Mouse (Mus musculus) neural tube, embryonic 13.5 days (tissue): Measurements from ENCODE around the gene Eps15l1. TPM values are rescaled to one million over a fixed set of nuclear protein-coding genes. Genes with fewer than 3 reads are reported as not detected.

Experiments used
- ATAC-seq: fragments of 200-750 bp; cut with Nextera tagmentation; 2 replicates; pipeline ENCODE4 v1.8.0; 2017; ENCODE audit warnings: low read depth, mild to moderate bottlenecking, moderate TSS enrichment, moderate library complexity
- H3K27ac ChIP-seq: fragments of 300-500 bp; sonication (generic); replicated peaks from 2 replicates; pipeline ENCODE4 v1.5.1; 2015; ENCODE audit warnings: moderate library complexity, mild to moderate bottlenecking, inconsistent platforms
- H3K27me3 ChIP-seq: fragments of 300-500 bp; sonication (generic); 2 replicates; pipeline ENCODE4 v1.6.1; 2015; ENCODE audit warnings: mild to moderate bottlenecking, inconsistent platforms
- H3K36me3 ChIP-seq: fragments of 300-500 bp; sonication (generic); 2 replicates; pipeline ENCODE4 v1.6.1; 2015; ENCODE audit warnings: mild to moderate bottlenecking, inconsistent platforms
- H3K4me1 ChIP-seq: fragments of 300-500 bp; sonication (generic); replicated peaks from 2 replicates; pipeline ENCODE4 v1.6.1; 2015; ENCODE audit warnings: inconsistent platforms
- H3K4me2 ChIP-seq: fragments of 300-500 bp; sonication (generic); 2 replicates; pipeline ENCODE4 v1.6.1; 2015; ENCODE audit warnings: inconsistent platforms, mild to moderate bottlenecking, moderate library complexity
- H3K4me3 ChIP-seq: fragments of 300-500 bp; sonication (generic); 2 replicates; pipeline ENCODE4 v1.5.1; 2015; ENCODE audit warnings: mild to moderate bottlenecking, inconsistent platforms
- H3K9ac ChIP-seq: fragments of 300-500 bp; sonication (generic); 2 replicates; pipeline ENCODE4 v1.6.1; 2015; ENCODE audit warnings: moderate library complexity, mild to moderate bottlenecking, inconsistent platforms
- H3K9me3 ChIP-seq: fragments of 300-500 bp; sonication (generic); 2 replicates; pipeline ENCODE4 v1.6.1; 2016; ENCODE audit warnings: inconsistent platforms
- WGBS: fragments of 180-500 bp; shearing (Covaris S2); methylation state at CpG from one replicate; pipeline ENCODE4 v1.1.7; 2015; 5-methylcytosine and 5-hydroxymethylcytosine counted together
- polyA plus RNA-seq: library from polyadenylated mRNA; unstranded; fragments of >200 nt; fragmentation: Nextera tagmentation; extraction: Ambion mirVana; gene quantifications from 2 replicates; pipeline ENCODE4 v1.2.1, GENCODE M21; 2015

The Eps15l1 gene
- polyA plus RNA-seq, 1 experiment from 2014 or later = 57.5 TPM

DNA sequence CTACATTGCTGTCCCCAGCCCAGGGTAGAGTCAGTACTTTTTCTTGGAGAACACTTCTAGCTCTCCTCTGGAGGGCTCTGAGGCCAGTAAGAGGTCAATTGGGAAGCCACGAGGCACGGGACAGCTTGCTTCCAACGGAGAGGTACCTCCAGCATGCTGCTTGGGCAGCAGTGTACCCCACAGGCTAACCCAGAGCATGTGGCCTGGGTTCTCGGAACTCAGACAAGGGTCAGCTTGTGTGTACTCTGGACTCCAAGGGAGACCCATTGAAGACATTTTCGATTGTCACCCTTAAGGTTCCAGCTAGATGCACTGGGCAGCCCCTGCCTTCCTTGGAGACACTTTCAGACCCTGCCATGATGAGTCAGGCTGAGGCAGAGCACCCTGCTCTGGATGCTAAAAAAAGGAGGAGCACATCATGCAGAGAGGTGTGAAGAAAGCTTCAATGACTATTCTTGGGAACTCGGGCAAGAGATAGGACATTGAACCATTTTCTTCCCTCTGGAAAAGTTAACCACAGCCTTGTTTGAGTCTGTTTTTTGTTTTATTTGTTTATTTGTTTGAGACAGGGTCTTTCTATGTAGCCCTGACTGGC, 98.0 kb downstream of the Eps15l1 start:
- ATAC-seq = no peak
- H3K9me3 ChIP-seq = no peaks in the 10 kb centered on the region
- 71% methylated on average over 6 of the region's 6 CpGs for WGBS
- H3K4me3 ChIP-seq = no peak overlapping the region
- H3K27me3 ChIP-seq = peaks cover 53% of the 10 kb centered on the region
- no peak overlapping the region for H3K9ac ChIP-seq
- H3K27ac ChIP-seq = no peak overlapping the region
- no peaks in the 10 kb centered on the region for H3K36me3 ChIP-seq
- H3K4me1 ChIP-seq = peaks cover 17% of the 10 kb centered on the region
- no peak overlapping the region for H3K4me2 ChIP-seq

DNA sequence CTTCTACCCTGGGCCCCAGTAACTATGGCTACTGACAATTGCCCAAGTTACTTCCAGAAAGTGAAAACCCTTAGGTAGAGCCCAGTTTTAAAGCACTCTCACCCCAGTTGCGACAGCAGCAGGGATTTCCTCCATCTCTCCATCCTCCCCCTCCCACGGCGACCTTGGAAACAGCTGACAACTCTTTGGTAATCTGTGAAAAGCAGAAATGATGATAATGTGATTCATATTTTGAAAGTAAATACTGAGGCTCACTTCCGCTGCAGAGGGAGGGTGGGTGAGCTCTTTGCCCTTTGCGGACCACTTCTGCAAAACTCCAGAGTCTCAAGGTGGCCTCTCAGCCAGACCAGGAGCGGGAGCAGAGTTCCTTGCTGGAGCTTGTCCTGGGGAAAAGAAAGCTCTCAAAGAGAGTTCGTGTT, 98.8 kb downstream of the Eps15l1 start:
- H3K4me2 ChIP-seq = no peak overlapping the region
- no peak overlapping the region for H3K4me3 ChIP-seq
- H3K9ac ChIP-seq = no peak overlapping the region
- peaks cover 22% of the 10 kb centered on the region for H3K4me1 ChIP-seq
- no peaks in the 10 kb centered on the region for H3K9me3 ChIP-seq
- WGBS = 78% methylated on average over 7 of the region's 7 CpGs
- peaks cover 59% of the 10 kb centered on the region for H3K27me3 ChIP-seq
- no peak for ATAC-seq
- H3K36me3 ChIP-seq = no peaks in the 10 kb centered on the region
- no peak overlapping the region for H3K27ac ChIP-seq

GRCm38 (mm10) chr8:72321635-72322441, 99.4 kb downstream of the Eps15l1 start:
- Histone ChIP-seq H3K27me3 (peaks cover 63% of the 10 kb centered on the region), H3K27ac (no peak overlapping the region), H3K4me1 (peaks cover 22% of the 10 kb centered on the region), H3K4me2 (peak overlapping the region; percentile 25), H3K36me3 (no peaks in the 10 kb centered on the region), H3K4me3 (0 out of 2 replicates have a peak overlapping the region, but pooled peaks have one; percentile 48), H3K9ac (no peak overlapping the region; the same call in 1 of the 2 replicates), H3K9me3 (no peaks in the 10 kb centered on the region)
- ATAC-seq = no peak
- WGBS = 91% methylated on average over 20 of the region's 20 CpGs

DNA sequence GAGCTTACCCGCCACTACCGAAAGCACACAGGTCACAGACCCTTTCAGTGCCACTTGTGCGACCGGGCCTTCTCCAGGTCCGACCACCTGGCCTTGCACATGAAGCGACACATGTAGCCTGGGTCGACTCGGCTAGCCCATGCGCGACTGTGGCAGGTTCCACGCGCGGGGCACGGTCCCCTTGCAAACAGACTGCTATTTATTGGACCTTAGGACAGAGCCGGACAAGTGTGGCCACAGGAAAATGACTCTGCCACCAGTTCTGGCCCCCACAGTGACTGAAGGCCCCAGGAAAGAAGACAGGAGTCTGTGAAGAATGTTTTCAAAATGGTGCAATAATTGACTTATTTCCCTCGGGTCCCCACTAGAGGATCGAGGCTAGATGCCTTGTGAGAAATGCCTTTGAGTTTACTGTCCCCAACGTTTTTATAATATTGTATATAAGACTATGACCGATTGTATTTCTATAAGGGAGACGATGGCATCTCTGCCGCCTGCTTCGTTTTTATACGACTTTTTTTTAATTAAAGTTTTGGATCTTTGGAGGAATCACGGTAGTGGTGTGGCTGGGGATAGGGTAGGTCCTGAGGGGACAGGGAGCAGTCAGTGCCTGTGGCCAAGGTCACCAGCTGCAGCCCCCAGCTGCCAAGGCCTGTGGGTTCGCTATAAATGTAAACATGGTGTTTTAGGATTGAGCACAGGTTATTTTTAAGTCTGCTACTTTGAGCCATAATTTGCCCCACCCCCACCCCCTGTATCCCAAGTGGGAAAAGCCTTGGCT, 100.3 kb downstream of the Eps15l1 start:
- Histone ChIP-seq H3K9me3 (no peaks in the 10 kb centered on the region), H3K27ac (no peak overlapping the region), H3K4me1 (peaks cover 28% of the 10 kb centered on the region), H3K9ac (peak overlapping the region; percentile 65; the same call in 1 of the 2 replicates), H3K36me3 (no peaks in the 10 kb centered on the region), H3K4me3 (peak overlapping the region; percentile 48), H3K4me2 (peak overlapping the region; percentile 84), H3K27me3 (peaks cover 63% of the 10 kb centered on the region)
- WGBS = 56% methylated on average over 25 of the region's 25 CpGs
- no peak for ATAC-seq

- H3K4me2 ChIP-seq = peak overlapping the region; percentile 84
- peaks cover 63% of the 10 kb centered on the region for H3K27me3 ChIP-seq
- WGBS = 6% methylated on average over 53 of the region's 55 CpGs
- ATAC-seq = no peak
- H3K27ac ChIP-seq = no peak overlapping the region
- no peaks in the 10 kb centered on the region for H3K9me3 ChIP-seq
- peak overlapping the region; percentile 65 for H3K9ac ChIP-seq
- H3K4me3 ChIP-seq = peak overlapping the region; percentile 48
- H3K36me3 ChIP-seq = no peaks in the 10 kb centered on the region
- peaks cover 28% of the 10 kb centered on the region for H3K4me1 ChIP-seq
These were observed 101.1 kb downstream of the Eps15l1 start for GRCm38 (mm10) chr8:72319921-72320802.

GRCm38 (mm10) chr8:72319397-72319796, 101.9 kb downstream of the Eps15l1 start:
- Histone ChIP-seq H3K4me3 (peak overlapping the region; percentile 48), H3K9ac (peak overlapping the region; percentile 65), H3K9me3 (no peaks in the 10 kb centered on the region), H3K27ac (no peak overlapping the region), H3K36me3 (no peaks in the 10 kb centered on the region), H3K4me2 (peak overlapping the region; percentile 84), H3K27me3 (peaks cover 63% of the 10 kb centered on the region), H3K4me1 (peaks cover 28% of the 10 kb centered on the region)
- under 1% methylated on average over 41 of the region's 48 CpGs for WGBS
- ATAC-seq = peak; percentile 28; the same call in 1 of the 2 replicates

DNA sequence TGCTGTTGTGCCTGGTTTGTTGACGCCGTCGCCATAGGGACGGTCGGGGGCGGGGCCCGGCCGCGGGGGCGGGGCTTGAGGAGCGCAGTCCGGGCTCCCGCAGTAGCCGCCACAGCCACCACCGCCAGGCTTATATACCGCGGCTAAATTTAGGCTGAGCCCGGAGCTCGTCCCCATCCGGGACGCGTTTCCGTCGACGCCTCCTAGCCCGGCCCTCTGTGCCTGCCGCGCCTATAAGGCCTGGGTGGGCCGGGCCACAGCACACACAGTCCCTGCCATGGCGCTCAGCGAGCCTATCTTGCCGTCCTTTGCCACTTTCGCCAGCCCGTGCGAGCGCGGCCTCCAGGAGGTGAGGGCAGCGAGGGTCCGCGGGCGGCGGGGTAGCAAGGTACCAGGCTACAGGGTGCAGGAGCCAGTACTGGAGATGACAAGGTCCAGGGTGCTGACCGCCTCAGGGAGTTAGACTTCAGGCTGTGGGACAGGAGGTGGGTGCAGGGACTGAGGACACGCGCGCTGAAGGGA, 102.4 kb downstream of the Eps15l1 start, which contains the start of gene Klf2:
Gene Klf2 (plus strand): TSS at position 233 of the 522 bp plus-strand sequence.
- no peak within 1 kb of the TSS for H3K27ac ChIP-seq
- H3K36me3 ChIP-seq = no peaks in the 10 kb centered on the region
- H3K4me1 ChIP-seq = peaks cover 28% of the 10 kb centered on the region
- H3K27me3 ChIP-seq = peaks cover 63% of the 10 kb centered on the region
- WGBS = under 1% methylated on average over 41 of the region's 46 CpGs
- H3K9me3 ChIP-seq = no peaks in the 10 kb centered on the region
- peak within 1 kb of the TSS; percentile 84 for H3K4me2 ChIP-seq
- H3K4me3 ChIP-seq = peak within 1 kb of the TSS; percentile 48
- H3K9ac ChIP-seq = peak within 1 kb of the TSS; percentile 65
- peak; percentile 94 for ATAC-seq

- H3K4me3 ChIP-seq = no peak overlapping the region
- no peak overlapping the region for H3K9ac ChIP-seq
- H3K9me3 ChIP-seq = no peaks in the 10 kb centered on the region
- no peak overlapping the region for H3K27ac ChIP-seq
- H3K4me1 ChIP-seq = peaks cover 28% of the 10 kb centered on the region
- no peaks in the 10 kb centered on the region for H3K36me3 ChIP-seq
- H3K27me3 ChIP-seq = peaks cover 54% of the 10 kb centered on the region
- H3K4me2 ChIP-seq = no peak overlapping the region
- 54% methylated on average over 5 of the region's 5 CpGs for WGBS
- no peak for ATAC-seq
These were observed 103.4 kb downstream of the Eps15l1 start for GRCm38 (mm10) chr8:72317741-72318301.

DNA sequence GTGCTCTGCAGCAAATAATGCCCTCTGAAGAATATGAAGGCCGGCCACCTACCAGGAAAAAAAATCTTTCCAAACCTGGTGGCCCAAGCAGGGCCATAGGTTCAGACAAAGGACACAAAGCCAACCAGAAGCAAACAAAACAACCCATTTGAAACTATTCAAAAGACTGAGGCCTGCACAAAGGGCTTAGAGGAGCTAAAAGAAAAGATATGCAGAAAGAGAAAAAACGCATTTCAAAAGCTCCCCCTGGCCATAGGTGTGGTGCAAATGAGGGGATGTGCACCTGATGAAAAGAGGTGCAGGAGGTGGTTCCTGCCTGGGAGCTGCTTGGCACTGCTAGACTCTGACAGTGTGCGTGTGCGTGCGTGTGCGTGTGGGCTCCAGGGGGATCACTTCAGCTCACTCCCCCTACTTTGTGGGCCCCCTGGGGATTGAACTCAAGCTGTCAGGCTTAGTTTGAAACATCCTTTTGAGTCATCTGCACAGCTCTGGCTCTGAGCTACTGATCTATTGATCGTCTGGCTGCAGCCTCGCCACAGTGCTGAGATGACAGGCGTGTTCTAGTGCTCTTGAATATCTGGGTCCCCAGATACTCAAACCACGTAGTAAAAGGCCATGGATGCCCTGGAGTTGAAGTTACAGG, 105.1 kb downstream of the Eps15l1 start:
- Histone ChIP-seq H3K9ac (no peak overlapping the region), H3K36me3 (no peaks in the 10 kb centered on the region), H3K27ac (no peak overlapping the region), H3K4me3 (no peak overlapping the region), H3K4me1 (peaks cover 30% of the 10 kb centered on the region), H3K4me2 (no peak overlapping the region), H3K27me3 (peaks cover 37% of the 10 kb centered on the region), H3K9me3 (no peaks in the 10 kb centered on the region)
- no peak for ATAC-seq
- WGBS = 21% methylated on average over 10 of the region's 10 CpGs

- no peaks in the 10 kb centered on the region for H3K9me3 ChIP-seq
- no peak overlapping the region for H3K9ac ChIP-seq
- H3K27ac ChIP-seq = no peak overlapping the region
- peaks cover 21% of the 10 kb centered on the region for H3K4me1 ChIP-seq
- peaks cover 10% of the 10 kb centered on the region for H3K27me3 ChIP-seq
- no peak for ATAC-seq
- H3K4me3 ChIP-seq = no peak overlapping the region
- no peaks in the 10 kb centered on the region for H3K36me3 ChIP-seq
- H3K4me2 ChIP-seq = no peak overlapping the region
- WGBS = 88% methylated on average over 3 of the region's 3 CpGs
These were observed 108.2 kb downstream of the Eps15l1 start for GRCm38 (mm10) chr8:72312926-72313518.
